Mouse (Mus musculus) forebrain, embryonic 11.5 days (tissue): ENCODE measurements around the gene Gm34302. TPM values are rescaled to one million over a fixed set of nuclear protein-coding genes. Genes with fewer than 3 reads are reported as not detected.
"Not testable (repeated sequence)": the region's sequence is repeated elsewhere in the genome, so short reads cannot be mapped to it uniquely, and the experiment has no call there.

Experiments used
- ATAC-seq: fragments of 200-750 bp; cut with Nextera tagmentation; replicated peaks from 2 replicates; pipeline ENCODE4 v1.8.0; 2017; ENCODE audit warnings: moderate TSS enrichment; ENCODE audit not compliant: low FRiP score
- DNase-seq: peaks from one replicate; pipeline ENCODE4 v3.0.0-alpha.2; 2017; ENCODE audit warnings: low spot score
- H3K27ac ChIP-seq: fragments of 300-500 bp; sonication (generic); 2 replicates; pipeline ENCODE4 v1.5.1; 2014; ENCODE audit warnings: low read depth, low read length
- H3K27me3 ChIP-seq: fragments of 300-500 bp; sonication (generic); 2 replicates; pipeline ENCODE4 v1.6.1; 2014; ENCODE audit warnings: mild to moderate bottlenecking, low read length, mixed read lengths; ENCODE audit not compliant: control insufficient read depth, insufficient read depth
- H3K36me3 ChIP-seq: fragments of 300-500 bp; sonication (generic); 2 replicates; pipeline ENCODE4 v1.6.1; 2014; ENCODE audit warnings: mild to moderate bottlenecking, low read length, moderate library complexity, mixed read lengths; ENCODE audit not compliant: control insufficient read depth, insufficient read depth
- H3K4me1 ChIP-seq: fragments of 300-500 bp; sonication (generic); replicated peaks from 2 replicates; pipeline ENCODE4 v1.6.1; 2014; ENCODE audit warnings: low read length, mixed read lengths; ENCODE audit not compliant: control insufficient read depth, insufficient read depth
- H3K4me2 ChIP-seq: fragments of 300-500 bp; sonication (generic); 2 replicates; pipeline ENCODE4 v1.6.1; 2014; ENCODE audit warnings: low read depth, mild to moderate bottlenecking, low read length, moderate library complexity, mixed read lengths; ENCODE audit not compliant: severe bottlenecking
- H3K4me3 ChIP-seq: fragments of 300-500 bp; sonication (generic); 2 replicates; pipeline ENCODE4 v1.5.1; 2014; ENCODE audit warnings: low read depth, low read length
- H3K9ac ChIP-seq: fragments of 300-500 bp; sonication (generic); 2 replicates; pipeline ENCODE4 v1.6.1; 2014; ENCODE audit warnings: low read length
- H3K9me3 ChIP-seq: fragments of 300-500 bp; sonication (generic); 2 replicates; pipeline ENCODE4 v1.6.1; 2016; ENCODE audit warnings: low read length, mixed read lengths; ENCODE audit not compliant: control insufficient read depth
- WGBS: fragments of 180-500 bp; shearing (Covaris S2); extraction: QIAGEN DNeasy Blood & Tissue Kit; methylation state at CpG from one replicate; pipeline ENCODE4 v1.1.7; 2014; 5-methylcytosine and 5-hydroxymethylcytosine counted together
- polyA plus RNA-seq: library from polyadenylated mRNA; unstranded; fragments of >200 nt; fragmentation: Nextera tagmentation; extraction: Ambion mirVana; gene quantifications from 2 replicates; pipeline ENCODE4 v1.2.1, GENCODE M21; 2014

The Gm34302 gene
- not detected in 2 replicates for polyA plus RNA-seq

DNA sequence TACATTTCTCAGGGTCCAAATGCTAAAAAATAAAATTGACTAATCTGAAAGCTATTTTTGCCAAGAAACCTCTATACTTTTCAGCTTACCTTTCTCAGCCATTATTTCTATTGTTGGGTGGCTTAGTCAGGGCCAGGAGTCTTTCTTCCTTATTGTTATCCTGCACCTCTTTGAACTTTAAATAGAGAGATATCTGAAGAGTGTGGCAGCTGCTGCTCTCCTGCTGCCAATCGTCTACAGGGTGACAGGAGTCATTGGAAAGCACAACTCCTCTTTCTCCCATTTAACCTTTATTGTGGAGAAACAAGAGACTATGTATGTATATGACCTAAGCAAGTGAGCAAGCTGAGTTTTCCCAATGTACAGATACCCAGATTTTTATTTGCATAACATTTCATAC, at the start of gene Gm34302:
Gene Gm34302, minus strand, starts transcription at position 154 of the 400 bp plus-strand sequence.
- H3K4me2 ChIP-seq, result no peak within 1 kb of the TSS
- H3K4me3 ChIP-seq, result no peak within 1 kb of the TSS
- H3K9me3 ChIP-seq, result no peaks in the 10 kb centered on the region
- H3K9ac ChIP-seq, result no peak within 1 kb of the TSS
- H3K36me3 ChIP-seq, result no peaks in the 10 kb centered on the region
- H3K27me3 ChIP-seq, result no peaks in the 10 kb centered on the region
- 70% methylated on average over 1 of the region's 1 CpGs for whole genome bisulfite sequencing
- no peak within 1 kb of the TSS for H3K27ac ChIP-seq
- no peak for ATAC-seq
- H3K4me1 ChIP-seq, result no peaks in the 10 kb centered on the region
- no peak for DNase-seq

GRCm38 (mm10) chr3:63531847-63532246, 48.2 kb upstream of the Gm34302 start:
- 71% methylated on average over 1 of the region's 1 CpGs for WGBS
- no peak overlapping the region for H3K27ac ChIP-seq
- no peaks in the 10 kb centered on the region for H3K36me3 ChIP-seq
- H3K9me3 ChIP-seq, result no peaks in the 10 kb centered on the region
- H3K9ac ChIP-seq, result no peak overlapping the region
- DNase-seq, result no peak
- no peaks in the 10 kb centered on the region for H3K4me1 ChIP-seq
- no peak overlapping the region for H3K4me2 ChIP-seq
- H3K27me3 ChIP-seq, result no peaks in the 10 kb centered on the region
- no peak for ATAC-seq
- H3K4me3 ChIP-seq, result no peak overlapping the region

- Histone ChIP-seq H3K27me3 (no peaks in the 10 kb centered on the region), H3K9ac (no peak overlapping the region), H3K4me3 (no peak overlapping the region), H3K36me3 (no peaks in the 10 kb centered on the region), H3K4me1 (no peaks in the 10 kb centered on the region), H3K9me3 (no peaks in the 10 kb centered on the region), H3K27ac (no peak overlapping the region), H3K4me2 (no peak overlapping the region)
- ATAC-seq (no peak), DNase-seq (no peak)
- 100% methylated on average over 1 of the region's 1 CpGs for WGBS
These were observed 34.0 kb upstream of the Gm34302 start for GRCm38 (mm10) chr3:63517681-63518080.

DNA sequence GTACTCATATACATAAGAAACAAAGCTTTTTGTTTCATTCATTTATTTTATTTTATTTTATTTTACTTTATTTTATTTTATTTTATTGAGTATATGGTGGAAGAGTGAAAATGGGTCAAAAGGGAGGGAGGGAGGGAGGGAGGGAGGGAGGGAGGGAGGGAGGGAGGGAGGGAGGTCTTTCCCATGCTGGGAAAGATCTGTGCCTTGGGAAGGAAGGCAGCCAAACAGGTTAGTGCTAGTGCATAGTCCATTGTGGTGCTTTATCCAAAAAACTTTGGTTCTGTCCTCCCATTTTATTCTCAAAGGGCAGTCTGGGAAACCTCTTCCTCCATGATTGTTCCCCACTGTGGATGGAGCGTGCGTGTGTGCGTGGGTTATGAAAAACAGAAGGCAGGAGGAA, 32.6 kb upstream of the Gm34302 start:
- not testable (repeated sequence) for H3K4me2 ChIP-seq, H3K4me1 ChIP-seq, H3K27ac ChIP-seq, H3K36me3 ChIP-seq, ATAC-seq, H3K9me3 ChIP-seq, H3K9ac ChIP-seq, H3K4me3 ChIP-seq, DNase-seq, H3K27me3 ChIP-seq
- WGBS, result 93% methylated on average over 3 of the region's 3 CpGs

GRCm38 (mm10) chr3:63511316-63511715, 27.6 kb upstream of the Gm34302 start:
- DNase-seq (no peak), ATAC-seq (no peak)
- no peaks in the 10 kb centered on the region for H3K9me3 ChIP-seq
- H3K4me2 ChIP-seq, result no peak overlapping the region
- H3K36me3 ChIP-seq, result no peaks in the 10 kb centered on the region
- no peaks in the 10 kb centered on the region for H3K4me1 ChIP-seq
- no peaks in the 10 kb centered on the region for H3K27me3 ChIP-seq
- H3K4me3 ChIP-seq, result no peak overlapping the region
- WGBS, result 90% methylated on average over 6 of the region's 6 CpGs
- no peak overlapping the region for H3K9ac ChIP-seq
- H3K27ac ChIP-seq, result no peak overlapping the region

- no peaks in the 10 kb centered on the region for H3K9me3 ChIP-seq
- ATAC-seq, result no peak
- WGBS, result 84% methylated on average over 2 of the region's 2 CpGs
These were observed 25.8 kb upstream of the Gm34302 start for GRCm38 (mm10) chr3:63509484-63509883.

GRCm38 (mm10) chr3:63508924-63509323, 25.2 kb upstream of the Gm34302 start:
- DNase-seq (no peak), ATAC-seq (no peak)
- Histone ChIP-seq H3K27ac (no peak overlapping the region), H3K36me3 (no peaks in the 10 kb centered on the region), H3K9ac (no peak overlapping the region), H3K4me3 (no peak overlapping the region), H3K9me3 (no peaks in the 10 kb centered on the region), H3K27me3 (no peaks in the 10 kb centered on the region), H3K4me2 (no peak overlapping the region), H3K4me1 (no peaks in the 10 kb centered on the region)
- 85% methylated on average over 5 of the region's 5 CpGs for WGBS

More at GRCm38 (mm10) chr3:63509484-63509883, 25.8 kb upstream of the Gm34302 start:
- Histone ChIP-seq H3K4me1 (no peaks in the 10 kb centered on the region), H3K4me2 (no peak overlapping the region), H3K9ac (no peak overlapping the region), H3K4me3 (no peak overlapping the region), H3K36me3 (no peaks in the 10 kb centered on the region), H3K27ac (no peak overlapping the region), H3K27me3 (no peaks in the 10 kb centered on the region)
- no peak for DNase-seq

DNA sequence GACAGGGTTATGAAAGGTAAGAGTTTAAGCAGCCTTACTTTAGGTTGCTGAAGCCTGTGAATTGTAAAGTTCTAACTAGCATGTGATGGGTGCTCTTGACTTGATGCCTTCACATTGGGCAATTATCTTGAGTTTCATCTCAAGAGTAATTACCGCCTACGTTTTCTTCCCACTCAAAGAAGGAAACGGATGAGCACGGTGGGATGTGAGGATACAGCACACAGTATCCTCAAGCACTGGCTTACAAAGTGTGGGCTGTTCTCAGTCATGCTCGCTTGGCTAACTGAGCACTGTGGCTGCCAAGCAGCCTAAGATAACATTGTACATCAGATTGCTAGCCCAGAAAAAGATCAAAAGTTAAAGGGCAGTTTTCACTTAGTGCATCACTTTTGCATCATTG, 20.8 kb upstream of the Gm34302 start:
- WGBS, result 93% methylated on average over 5 of the region's 5 CpGs
- no peaks in the 10 kb centered on the region for H3K36me3 ChIP-seq
- no peak overlapping the region for H3K4me3 ChIP-seq
- DNase-seq (no peak), ATAC-seq (no peak)
- H3K4me2 ChIP-seq, result no peak overlapping the region
- no peak overlapping the region for H3K27ac ChIP-seq
- no peaks in the 10 kb centered on the region for H3K27me3 ChIP-seq
- H3K9ac ChIP-seq, result no peak overlapping the region
- no peaks in the 10 kb centered on the region for H3K9me3 ChIP-seq
- H3K4me1 ChIP-seq, result no peaks in the 10 kb centered on the region

GRCm38 (mm10) chr3:63494625-63495382, 11.1 kb upstream of the Gm34302 start:
- Histone ChIP-seq H3K9me3 (no peaks in the 10 kb centered on the region), H3K9ac (no peak overlapping the region), H3K36me3 (no peaks in the 10 kb centered on the region), H3K4me3 (no peak overlapping the region), H3K4me2 (no peak overlapping the region), H3K27ac (no peak overlapping the region), H3K4me1 (no peaks in the 10 kb centered on the region), H3K27me3 (no peaks in the 10 kb centered on the region)
- ATAC-seq (no peak), DNase-seq (no peak)
- WGBS, result 80% methylated on average over 5 of the region's 5 CpGs
